Mouse (Mus musculus) neural tube, embryonic 12.5 days (tissue): ENCODE results near the gene Slc6a16. TPM values are rescaled to one million over a fixed set of nuclear protein-coding genes. Genes with fewer than 3 reads are reported as not detected.
"Not testable (repeated sequence)": the region's sequence is repeated elsewhere in the genome, so short reads cannot be mapped to it uniquely, and the experiment has no call there.

ENCODE experiments used
- ATAC-seq: fragments of 200-750 bp; cut with Nextera tagmentation; 2 replicates; pipeline ENCODE4 v1.8.0; 2017; ENCODE audit warnings: low read depth, mild to moderate bottlenecking, moderate TSS enrichment, moderate library complexity; ENCODE audit not compliant: low FRiP score
- H3K27ac ChIP-seq: fragments of 300-500 bp; sonication (generic); 2 replicates; pipeline ENCODE4 v1.5.1; 2016
- H3K27me3 ChIP-seq: fragments of 300-500 bp; sonication (generic); replicated peaks from 2 replicates; pipeline ENCODE4 v1.6.1; 2016; ENCODE audit warnings: mild to moderate bottlenecking
- H3K36me3 ChIP-seq: fragments of 300-500 bp; sonication (generic); 2 replicates; pipeline ENCODE4 v1.6.1; 2016; ENCODE audit warnings: mild to moderate bottlenecking
- H3K4me1 ChIP-seq: fragments of 300-500 bp; sonication (generic); 2 replicates; pipeline ENCODE4 v1.6.1; 2016
- H3K4me2 ChIP-seq: fragments of 300-500 bp; sonication (generic); replicated peaks from 2 replicates; pipeline ENCODE4 v1.6.1; 2016; ENCODE audit warnings: mild to moderate bottlenecking
- H3K4me3 ChIP-seq: fragments of 300-500 bp; sonication (generic); 2 replicates; pipeline ENCODE4 v1.5.1; 2016
- H3K9ac ChIP-seq: fragments of 300-500 bp; sonication (generic); 2 replicates; pipeline ENCODE4 v1.6.1; 2016; ENCODE audit warnings: mild to moderate bottlenecking
- H3K9me3 ChIP-seq: fragments of 300-500 bp; sonication (generic); 2 replicates; pipeline ENCODE4 v1.6.1; 2016; ENCODE audit warnings: mild to moderate bottlenecking
- WGBS: fragments of 180-500 bp; shearing (Covaris S2); methylation state at CpG from one replicate; pipeline ENCODE4 v1.1.7; 2016; 5-methylcytosine and 5-hydroxymethylcytosine counted together
- polyA plus RNA-seq: library from polyadenylated mRNA; unstranded; fragments of >200 nt; fragmentation: Nextera tagmentation; extraction: Ambion mirVana; gene quantifications from 2 replicates; pipeline ENCODE4 v1.2.1, GENCODE M21; 2016

The Slc6a16 gene
- polyA plus RNA-seq, 1 experiment from 2014 or later: 0.20 TPM

DNA sequence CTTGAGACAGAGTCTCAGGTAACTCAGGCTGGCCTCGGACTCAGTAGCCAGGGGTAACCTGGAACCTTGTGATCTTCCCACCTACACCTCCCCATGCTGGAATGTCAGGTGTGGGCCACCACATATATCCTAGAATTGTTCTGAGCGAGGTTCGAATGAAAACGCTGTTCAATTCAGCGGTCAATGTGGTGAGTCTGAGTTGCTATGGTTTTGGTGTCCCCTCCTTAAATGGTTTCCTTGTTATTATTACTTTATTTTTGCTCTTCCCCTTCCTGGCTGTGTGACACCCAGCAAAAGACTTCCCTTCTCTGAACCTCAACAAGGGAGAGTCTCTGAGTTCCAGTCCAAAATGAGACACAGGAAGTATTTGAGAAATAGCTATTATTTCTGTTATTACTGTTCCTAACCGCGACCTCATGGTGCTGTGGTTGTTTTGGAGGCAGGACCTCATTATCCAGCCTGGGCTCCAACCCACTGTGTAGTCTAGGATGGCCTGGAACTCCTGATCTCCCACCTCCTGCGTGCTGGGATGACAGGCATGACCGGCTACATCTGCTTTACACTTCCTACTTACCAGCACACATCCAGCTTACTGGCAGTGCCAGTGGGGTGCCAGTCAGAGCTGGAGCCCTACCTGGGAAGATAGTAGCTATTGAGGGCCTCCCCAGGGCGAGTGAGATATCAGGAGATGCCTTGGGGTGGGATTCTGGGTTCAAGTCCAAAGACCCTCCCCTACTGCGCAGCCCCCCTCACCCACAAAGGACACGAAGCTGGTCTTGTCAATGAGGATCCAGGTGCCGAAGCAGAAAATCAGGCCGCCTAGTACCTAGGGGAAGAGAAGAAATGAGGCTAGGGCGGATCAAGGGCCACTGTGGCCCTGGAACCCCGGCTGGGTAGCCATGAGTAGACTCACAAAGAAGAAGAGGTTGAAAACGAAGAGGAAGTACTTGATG, 2.9 kb upstream of the Slc6a16 start:
- H3K36me3 ChIP-seq: peaks cover under 1% of the 10 kb centered on the region; the same call in 1 of the 2 replicates
- no peak overlapping the region for H3K9ac ChIP-seq
- 76% methylated on average over 17 of the region's 17 CpGs for WGBS
- peaks cover 22% of the 10 kb centered on the region for H3K4me1 ChIP-seq
- H3K27ac ChIP-seq: no peak overlapping the region
- H3K4me3 ChIP-seq: no peak overlapping the region
- H3K4me2 ChIP-seq: no peak overlapping the region
- no peaks in the 10 kb centered on the region for H3K9me3 ChIP-seq
- peaks cover 45% of the 10 kb centered on the region for H3K27me3 ChIP-seq
- no peak for ATAC-seq

DNA sequence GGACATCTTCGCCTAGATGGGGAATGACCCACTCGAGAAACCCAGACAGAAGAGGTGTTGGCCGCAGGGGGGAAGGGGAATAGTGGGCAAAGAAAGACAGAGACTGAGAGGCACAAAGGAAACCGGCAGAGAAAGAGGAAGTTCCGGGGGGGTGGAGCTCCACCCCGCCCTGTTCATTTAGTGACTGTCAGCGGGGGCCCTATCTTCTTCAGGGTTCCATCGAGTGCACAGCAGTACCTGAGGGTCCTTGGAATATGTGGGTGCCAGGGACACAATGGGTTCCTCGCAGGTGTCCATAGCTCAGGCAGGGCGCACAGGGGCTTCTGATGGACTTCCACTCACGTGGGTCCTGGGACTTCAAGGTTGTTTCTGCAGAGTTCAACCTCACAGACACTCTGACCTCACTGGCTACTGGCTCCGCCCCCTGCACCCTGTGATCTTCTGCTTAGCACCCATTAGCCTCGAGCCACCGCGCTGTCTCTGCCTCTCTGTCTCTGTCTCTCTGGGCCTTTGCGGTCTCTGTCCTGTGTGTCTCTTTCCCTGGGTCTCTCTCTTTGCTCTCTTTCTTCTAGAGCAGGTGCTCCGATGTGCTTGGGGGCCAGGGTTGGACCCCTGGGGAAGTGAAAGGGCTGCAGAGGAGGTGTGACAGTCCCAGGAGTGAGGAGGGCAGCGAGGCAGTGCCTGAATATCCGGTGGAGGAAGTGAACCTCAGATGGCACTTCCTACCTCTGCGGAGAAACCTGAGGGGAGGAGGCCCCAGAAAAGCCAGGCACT, 2.0 kb upstream of the Slc6a16 start, which contains the start of gene Cd37:
Cd37 (minus strand) TSS at position 393 of the 774 bp plus-strand sequence.
- WGBS: 36% methylated on average over 20 of the region's 20 CpGs
- Histone ChIP-seq H3K4me3 (no peak within 1 kb of the TSS), H3K27me3 (peaks cover 45% of the 10 kb centered on the region)

DNA sequence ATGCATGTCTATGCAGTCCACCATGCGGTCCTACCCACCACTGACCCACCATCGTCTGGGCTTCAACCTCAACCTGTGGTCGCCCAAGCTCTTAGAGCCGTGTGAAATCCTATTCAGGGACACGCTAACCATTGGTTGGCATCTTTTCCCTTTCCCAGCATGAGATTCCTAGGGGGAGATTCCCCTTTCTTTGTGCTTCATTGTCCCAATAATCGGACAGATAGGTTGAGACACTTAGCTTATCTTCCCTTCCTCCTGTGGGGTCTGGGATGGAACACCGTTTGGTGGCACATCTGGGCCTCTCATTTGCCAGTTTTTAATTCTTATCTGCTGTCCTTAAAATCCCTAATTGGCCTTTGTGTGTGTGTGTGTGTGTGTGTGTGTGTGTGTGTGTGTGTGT, 776 bp upstream of the Slc6a16 start:
- no peaks in the 10 kb centered on the region for H3K36me3 ChIP-seq
- WGBS: 82% methylated on average over 7 of the region's 7 CpGs
- H3K27me3 ChIP-seq: peaks cover 45% of the 10 kb centered on the region
- H3K4me3 ChIP-seq: no peak overlapping the region
- peak overlapping the region; percentile 62; the same call in 1 of the 2 replicates for H3K4me2 ChIP-seq
- no peak overlapping the region for H3K9ac ChIP-seq
- no peak overlapping the region for H3K27ac ChIP-seq
- ATAC-seq: no peak
- H3K4me1 ChIP-seq: peaks cover 8% of the 10 kb centered on the region
- no peaks in the 10 kb centered on the region for H3K9me3 ChIP-seq

More for the DNA sequence above, 2.0 kb upstream of the Slc6a16 start, which contains the start of gene Cd37:
- no peak within 1 kb of the TSS for H3K4me2 ChIP-seq
- H3K9ac ChIP-seq: no peak within 1 kb of the TSS
- H3K4me1 ChIP-seq: peaks cover 17% of the 10 kb centered on the region
- H3K27ac ChIP-seq: no peak within 1 kb of the TSS
- no peaks in the 10 kb centered on the region for H3K36me3 ChIP-seq
- H3K9me3 ChIP-seq: no peaks in the 10 kb centered on the region
- no peak for ATAC-seq

DNA sequence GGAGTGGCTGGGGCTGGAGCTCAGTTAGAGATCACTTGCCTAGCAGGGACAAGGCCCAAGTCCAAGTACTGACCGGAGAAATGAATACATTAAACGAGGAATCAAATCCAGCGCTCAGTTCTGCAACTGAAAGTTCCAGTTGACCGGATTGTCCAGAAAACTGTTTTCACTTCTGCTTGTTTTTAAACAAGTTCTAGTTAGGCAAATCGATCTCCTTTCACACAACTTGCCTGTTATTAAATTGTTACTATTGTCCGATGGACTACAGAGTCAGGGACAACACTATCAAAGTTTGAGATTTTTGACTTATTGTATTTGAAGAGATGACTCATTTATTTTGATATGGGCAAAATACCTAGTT, 484 bp downstream of the Slc6a16 start:
- Histone ChIP-seq H3K4me2 (peak overlapping the region; percentile 62), H3K36me3 (no peaks in the 10 kb centered on the region), H3K9ac (no peak overlapping the region), H3K27ac (no peak overlapping the region), H3K4me3 (no peak overlapping the region), H3K4me1 (peaks cover 8% of the 10 kb centered on the region), H3K27me3 (peaks cover 37% of the 10 kb centered on the region), H3K9me3 (no peaks in the 10 kb centered on the region)
- no peak for ATAC-seq
- WGBS: 82% methylated on average over 6 of the region's 6 CpGs

DNA sequence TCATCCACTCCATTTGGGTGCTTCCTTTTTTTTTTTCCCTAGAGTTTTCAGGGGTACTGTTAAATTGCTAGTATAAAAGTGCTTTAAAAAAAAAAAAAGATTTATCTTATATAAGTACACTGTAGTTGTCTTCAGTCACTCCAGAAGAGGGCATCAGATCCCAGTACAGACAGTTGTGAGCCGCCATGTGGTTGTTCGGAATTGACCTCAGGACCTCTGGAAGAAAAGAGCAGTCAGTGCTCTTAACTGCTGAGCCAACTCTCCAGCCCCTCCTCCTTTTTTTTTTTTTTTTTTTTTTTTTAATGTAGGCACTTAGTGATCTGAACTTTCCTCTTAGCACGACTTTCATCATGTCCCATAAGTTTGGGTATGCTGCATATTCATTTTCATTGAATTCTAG, 6.8 kb downstream of the Slc6a16 start:
- H3K27me3 ChIP-seq: no peaks in the 10 kb centered on the region
- 37% methylated on average over 3 of the region's 3 CpGs for WGBS
- no peaks in the 10 kb centered on the region for H3K9me3 ChIP-seq
- ATAC-seq: no peak
- no peak overlapping the region for H3K4me2 ChIP-seq
- H3K27ac ChIP-seq: no peak overlapping the region
- H3K4me3 ChIP-seq: no peak overlapping the region
- no peak overlapping the region for H3K9ac ChIP-seq
- no peaks in the 10 kb centered on the region for H3K4me1 ChIP-seq
- no peaks in the 10 kb centered on the region for H3K36me3 ChIP-seq

DNA sequence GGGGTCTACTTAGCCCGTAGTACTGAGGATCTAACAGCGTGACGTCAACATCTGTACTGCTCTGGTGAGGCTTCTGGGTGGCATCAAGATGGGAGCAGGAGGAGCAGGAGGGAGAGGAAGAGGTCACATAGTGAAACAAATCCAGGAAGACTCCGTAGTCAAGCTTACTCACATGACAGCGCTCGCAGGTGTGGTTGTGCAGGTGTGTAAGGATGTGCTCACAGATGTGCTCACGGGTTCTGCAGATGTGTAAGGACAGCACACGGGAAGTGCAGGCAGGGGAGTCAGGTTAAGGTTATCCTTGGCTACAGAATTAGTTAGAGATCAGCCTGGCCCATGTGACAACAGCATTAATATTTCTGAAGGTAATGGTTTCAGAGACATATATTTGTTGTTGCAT, 12.9 kb downstream of the Slc6a16 start:
- Histone ChIP-seq H3K4me3 (no peak overlapping the region), H3K27me3 (no peaks in the 10 kb centered on the region), H3K4me2 (no peak overlapping the region), H3K36me3 (no peaks in the 10 kb centered on the region), H3K27ac (no peak overlapping the region), H3K9ac (no peak overlapping the region), H3K9me3 (no peaks in the 10 kb centered on the region), H3K4me1 (no peaks in the 10 kb centered on the region)
- no peak for ATAC-seq
- 90% methylated on average over 8 of the region's 8 CpGs for WGBS

DNA sequence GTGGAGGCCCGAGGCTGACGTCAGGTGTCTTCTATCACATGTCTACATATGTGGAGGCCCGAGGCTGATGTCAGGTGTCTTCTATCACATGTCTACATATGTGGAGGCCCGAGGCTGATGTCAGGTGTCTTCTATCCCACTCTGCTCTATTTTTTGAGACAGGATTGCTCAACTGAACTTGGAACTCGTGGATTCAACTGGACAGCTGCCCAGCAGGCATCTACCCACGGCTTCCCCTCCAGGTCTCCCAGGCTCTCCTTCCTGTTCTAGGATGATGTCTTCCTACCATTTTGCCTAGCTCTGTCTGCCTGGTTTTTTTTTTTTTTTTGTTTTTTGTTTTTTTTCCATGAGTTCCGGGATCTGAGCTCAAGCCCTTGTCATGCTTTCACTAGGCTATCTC, 14.9 kb downstream of the Slc6a16 start:
- not testable (repeated sequence) for H3K27ac ChIP-seq, ATAC-seq, H3K27me3 ChIP-seq, H3K4me3 ChIP-seq, H3K9ac ChIP-seq, H3K4me2 ChIP-seq, H3K36me3 ChIP-seq, H3K9me3 ChIP-seq, H3K4me1 ChIP-seq
- 84% methylated on average over 5 of the region's 7 CpGs for WGBS

DNA sequence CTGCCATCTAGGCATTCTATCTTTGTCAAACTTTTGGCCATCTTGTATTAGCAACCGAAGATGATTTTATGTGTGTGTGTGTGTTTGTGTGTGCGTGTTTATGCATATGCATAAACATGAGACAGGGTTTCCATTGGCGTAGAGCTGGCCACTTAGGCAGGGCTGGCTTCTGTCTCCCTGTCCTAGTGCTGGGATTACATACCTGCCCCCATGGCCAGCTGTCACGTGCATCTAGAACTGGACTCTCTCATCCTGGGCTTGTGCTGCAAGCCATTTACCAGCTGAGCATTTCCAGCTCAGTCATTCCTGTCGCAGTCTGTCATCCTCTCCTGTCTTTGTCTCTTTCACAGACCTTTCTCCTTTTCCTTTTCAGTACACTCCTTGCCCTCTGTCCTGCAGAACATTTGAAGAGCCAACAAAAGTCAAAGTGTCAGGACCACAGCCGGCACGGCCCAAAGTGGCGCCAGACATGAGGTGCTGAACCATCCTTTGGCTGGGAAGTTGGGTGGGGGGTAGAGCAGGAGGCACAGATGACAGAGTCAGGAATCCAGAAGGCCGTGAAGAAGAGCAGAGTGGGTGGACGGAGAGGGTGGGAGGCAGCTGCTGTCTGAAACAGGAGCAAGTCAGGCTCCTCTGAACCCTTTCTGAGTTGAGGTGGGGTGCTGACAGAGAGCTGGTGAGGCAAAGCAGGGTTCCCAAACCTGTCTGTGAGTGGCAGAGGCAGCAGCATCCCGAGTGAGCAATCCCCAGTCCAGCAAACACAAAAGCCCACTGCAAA, 16.4 kb downstream of the Slc6a16 start:
- no peaks in the 10 kb centered on the region for H3K27me3 ChIP-seq
- H3K9me3 ChIP-seq: no peaks in the 10 kb centered on the region
- no peak overlapping the region for H3K9ac ChIP-seq
- no peak for ATAC-seq
- no peaks in the 10 kb centered on the region for H3K4me1 ChIP-seq
- H3K27ac ChIP-seq: no peak overlapping the region
- no peaks in the 10 kb centered on the region for H3K36me3 ChIP-seq
- no peak overlapping the region for H3K4me2 ChIP-seq
- H3K4me3 ChIP-seq: no peak overlapping the region
- 63% methylated on average over 11 of the region's 11 CpGs for whole genome bisulfite sequencing

DNA sequence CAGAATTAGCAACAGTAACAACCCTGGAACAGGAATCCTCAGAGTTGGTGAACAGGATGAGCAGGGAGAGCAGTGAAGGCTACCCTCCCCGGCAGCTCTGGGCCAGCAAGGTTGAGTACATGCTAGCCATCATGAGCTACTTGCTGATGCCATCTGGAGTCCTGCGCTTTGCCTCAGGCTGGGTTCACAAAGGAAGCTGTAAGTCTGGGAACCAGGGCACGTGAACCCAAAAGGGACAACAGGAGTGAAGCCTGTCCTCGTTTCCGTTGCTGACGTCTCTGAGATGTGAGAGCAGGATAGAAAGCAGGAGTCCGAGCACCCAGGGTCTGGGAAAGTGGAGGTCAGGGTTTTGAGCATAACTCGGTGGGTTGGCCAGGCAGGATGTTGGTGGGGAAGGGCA, 18.4 kb downstream of the Slc6a16 start:
- Histone ChIP-seq H3K4me2 (no peak overlapping the region), H3K27me3 (no peaks in the 10 kb centered on the region), H3K4me1 (no peaks in the 10 kb centered on the region), H3K27ac (no peak overlapping the region), H3K4me3 (no peak overlapping the region), H3K36me3 (no peaks in the 10 kb centered on the region), H3K9ac (no peak overlapping the region), H3K9me3 (no peaks in the 10 kb centered on the region)
- 83% methylated on average over 8 of the region's 8 CpGs for WGBS
- no peak for ATAC-seq

DNA sequence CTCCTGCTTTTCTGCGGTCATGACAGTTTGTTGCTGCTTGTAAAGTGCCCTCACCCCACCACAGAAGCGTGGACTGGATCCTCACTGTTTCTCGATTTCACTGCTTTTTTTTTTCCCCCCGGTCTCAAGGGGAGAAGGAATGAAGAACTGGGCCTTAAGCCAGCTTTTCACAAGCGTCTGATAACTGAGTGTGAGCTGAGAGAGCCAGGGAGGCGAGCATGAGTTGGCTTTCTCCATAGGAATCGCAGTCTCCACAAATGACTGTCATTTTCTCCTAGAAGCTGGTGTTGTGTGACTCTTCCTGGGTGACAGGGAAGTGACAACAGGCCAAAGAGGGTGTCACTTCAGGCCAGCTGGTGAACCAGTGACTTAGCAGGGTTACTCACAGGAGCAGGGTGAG, 21.4 kb downstream of the Slc6a16 start:
- no peak overlapping the region for H3K9ac ChIP-seq
- WGBS: 70% methylated on average over 7 of the region's 7 CpGs
- no peak for ATAC-seq
- H3K4me1 ChIP-seq: no peaks in the 10 kb centered on the region
- H3K9me3 ChIP-seq: no peaks in the 10 kb centered on the region
- no peak overlapping the region for H3K4me3 ChIP-seq
- no peaks in the 10 kb centered on the region for H3K36me3 ChIP-seq
- H3K27ac ChIP-seq: no peak overlapping the region
- H3K27me3 ChIP-seq: no peaks in the 10 kb centered on the region
- no peak overlapping the region for H3K4me2 ChIP-seq

DNA sequence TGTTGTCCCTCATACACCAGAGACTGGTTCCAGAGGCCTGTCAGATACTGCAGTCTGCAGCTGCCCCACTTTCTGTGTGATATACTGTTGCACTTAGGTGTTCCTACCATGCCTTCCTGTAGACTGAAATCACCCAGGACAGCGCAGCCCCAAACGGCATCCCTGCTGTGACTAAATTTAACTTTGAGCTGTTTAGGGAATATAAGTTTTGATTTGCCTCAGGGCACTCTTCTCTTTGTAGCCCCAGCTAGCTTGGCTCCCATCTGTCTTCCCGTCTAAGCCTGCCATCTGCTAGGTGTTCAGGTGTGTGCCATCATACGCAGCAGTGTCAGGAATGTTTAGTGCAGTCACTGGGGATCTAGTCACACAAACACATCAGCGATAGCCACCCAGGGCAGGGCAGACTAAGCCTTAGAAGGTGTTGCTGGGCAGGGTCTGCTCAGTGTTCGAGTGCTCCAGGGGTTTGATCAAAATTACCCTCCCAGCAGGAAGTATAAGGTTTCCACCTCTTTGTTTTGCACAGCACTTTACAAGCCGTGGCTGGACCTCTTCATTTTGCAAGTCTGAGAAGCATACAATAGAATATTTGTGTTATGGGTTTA, 22.2 kb downstream of the Slc6a16 start:
- no peak overlapping the region for H3K27ac ChIP-seq
- no peaks in the 10 kb centered on the region for H3K9me3 ChIP-seq
- no peak overlapping the region for H3K9ac ChIP-seq
- 69% methylated on average over 7 of the region's 7 CpGs for WGBS
- 0 out of 2 replicates have a peak, but pooled peaks cover 3% of the 10 kb centered on the region for H3K4me1 ChIP-seq
- no peak overlapping the region for H3K4me2 ChIP-seq
- no peak for ATAC-seq
- no peaks in the 10 kb centered on the region for H3K36me3 ChIP-seq
- no peaks in the 10 kb centered on the region; the same call in 1 of the 2 replicates for H3K27me3 ChIP-seq
- no peak overlapping the region for H3K4me3 ChIP-seq
